Mouse (Mus musculus): ENCODE measurements at regions not wholly inside any gene's neighbourhood (a gene's known extent, or its start where the extent isn't known, plus 50 kb on each side); places are given as distances from the start of the nearest gene placed in this dataset.
A peak's percentile ranks its signal among the peaks of the same experiment; 100 is the strongest.

DNA sequence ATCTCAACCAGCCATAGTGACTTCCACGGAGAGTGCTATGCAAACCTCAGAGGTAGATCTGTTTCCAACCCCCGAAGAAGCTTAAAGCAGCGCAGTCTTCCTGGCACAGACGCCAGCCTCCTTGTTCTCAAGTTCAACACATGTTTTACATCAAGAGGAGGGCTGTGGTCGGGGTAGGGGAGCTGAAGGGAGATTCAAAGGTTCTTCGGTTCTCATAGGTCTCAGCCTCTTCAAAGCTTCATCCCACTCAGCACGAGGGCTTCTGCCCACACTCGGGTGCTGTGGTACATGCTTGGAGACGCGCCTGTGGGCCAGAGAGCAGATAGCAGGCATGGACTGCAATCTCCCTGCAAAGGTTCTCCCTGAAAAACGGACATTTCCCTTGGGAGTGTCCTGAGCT lies 219.7 kb downstream of the Bcl2l11 start:
- Histone ChIP-seq H3K9me3 (replicated peaks; ENCODE audit: control insufficient read depth, low read length) (no peaks in the 10 kb centered on the region), H3K4me2 (ENCODE audit: low read depth, low read length) (no peak overlapping the region), H3K36me3 (ENCODE audit: control insufficient read depth, insufficient read depth) (no peaks in the 10 kb centered on the region), H3K4me1 (ENCODE audit: control insufficient read depth, low read depth, low read length) (no peaks in the 10 kb centered on the region), H3K27me3 (ENCODE audit: control insufficient read depth, insufficient read depth, low read depth, low read length) (no peaks in the 10 kb centered on the region), H3K4me3 (ENCODE audit: low read depth, low read length) (no peak overlapping the region), H3K9ac (ENCODE audit: low read depth, low read length) (no peak overlapping the region), H3K27ac (ENCODE audit: low read length) (no peak overlapping the region)
- WGBS (ENCODE audit: insufficient replicate concordance) = 54% methylated on average over 11 of the region's 11 CpGs
- no peak for ATAC-seq (ENCODE audit: low read depth)

DNA sequence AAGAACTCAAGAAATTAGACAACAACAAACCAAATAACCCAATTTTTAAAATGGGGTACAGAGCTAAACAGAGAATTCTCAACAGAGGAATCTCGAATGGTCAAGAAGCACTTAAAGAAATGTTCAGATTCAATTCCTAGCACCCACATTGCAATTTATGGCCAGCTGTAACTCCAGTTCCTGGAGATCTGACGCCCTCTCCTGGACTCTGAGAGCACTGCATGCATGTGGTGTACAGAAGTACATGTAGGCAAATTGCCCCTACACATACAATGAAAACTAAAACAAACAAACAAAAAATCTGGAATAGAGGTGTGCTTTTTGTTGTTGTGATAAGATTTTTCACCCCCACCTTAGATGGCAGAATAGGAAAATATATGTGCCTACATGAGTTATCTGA lies 222.7 kb downstream of the Bcl2l11 start:
- no peak for ATAC-seq (ENCODE audit: low read depth)
- 47% methylated on average over 2 of the region's 2 CpGs for WGBS (ENCODE audit: insufficient replicate concordance)
- H3K27ac ChIP-seq (ENCODE audit: low read length) = no peak overlapping the region

DNA sequence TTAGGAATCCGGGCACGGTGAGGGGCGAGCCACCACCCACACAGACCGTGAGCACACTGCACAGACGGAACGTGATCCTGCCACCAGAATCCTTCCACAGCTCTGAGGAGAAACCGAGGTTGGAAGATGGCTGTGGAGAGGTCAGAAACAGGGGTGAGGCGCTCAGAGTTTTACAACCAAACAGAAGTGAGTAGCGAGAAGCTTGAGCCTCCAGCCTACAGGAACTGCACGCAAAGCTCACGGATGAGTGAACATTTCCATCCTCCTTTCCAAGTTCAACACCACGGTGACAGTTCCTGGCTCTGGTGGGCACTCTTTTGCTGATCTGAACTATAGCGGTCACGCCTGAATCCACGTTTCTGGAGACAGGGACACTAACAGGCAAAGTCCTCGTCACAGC lies 225.6 kb downstream of the Bcl2l11 start:
- no peak overlapping the region for H3K4me3 ChIP-seq (ENCODE audit: low read depth, low read length)
- H3K27me3 ChIP-seq (ENCODE audit: control insufficient read depth, insufficient read depth, low read depth, low read length) = no peaks in the 10 kb centered on the region
- no peaks in the 10 kb centered on the region for H3K4me1 ChIP-seq (ENCODE audit: control insufficient read depth, low read depth, low read length)
- ATAC-seq (ENCODE audit: low read depth) = no peak
- WGBS (ENCODE audit: insufficient replicate concordance) = 68% methylated on average over 16 of the region's 16 CpGs
- H3K4me2 ChIP-seq (ENCODE audit: low read depth, low read length) = no peak overlapping the region
- H3K36me3 ChIP-seq (ENCODE audit: control insufficient read depth, insufficient read depth) = no peaks in the 10 kb centered on the region
- no peaks in the 10 kb centered on the region for H3K9me3 ChIP-seq (replicated peaks; ENCODE audit: control insufficient read depth, low read length)
- H3K27ac ChIP-seq (ENCODE audit: low read length) = no peak overlapping the region
- H3K9ac ChIP-seq (ENCODE audit: low read depth, low read length) = no peak overlapping the region

More for the DNA sequence above, 222.7 kb downstream of the Bcl2l11 start:
- H3K4me3 ChIP-seq (ENCODE audit: low read depth, low read length) = no peak overlapping the region
- H3K36me3 ChIP-seq (ENCODE audit: control insufficient read depth, insufficient read depth) = no peaks in the 10 kb centered on the region
- H3K9ac ChIP-seq (ENCODE audit: low read depth, low read length) = no peak overlapping the region
- no peaks in the 10 kb centered on the region for H3K9me3 ChIP-seq (replicated peaks; ENCODE audit: control insufficient read depth, low read length)
- no peaks in the 10 kb centered on the region for H3K4me1 ChIP-seq (ENCODE audit: control insufficient read depth, low read depth, low read length)
- no peaks in the 10 kb centered on the region for H3K27me3 ChIP-seq (ENCODE audit: control insufficient read depth, insufficient read depth, low read depth, low read length)
- H3K4me2 ChIP-seq (ENCODE audit: low read depth, low read length) = no peak overlapping the region

DNA sequence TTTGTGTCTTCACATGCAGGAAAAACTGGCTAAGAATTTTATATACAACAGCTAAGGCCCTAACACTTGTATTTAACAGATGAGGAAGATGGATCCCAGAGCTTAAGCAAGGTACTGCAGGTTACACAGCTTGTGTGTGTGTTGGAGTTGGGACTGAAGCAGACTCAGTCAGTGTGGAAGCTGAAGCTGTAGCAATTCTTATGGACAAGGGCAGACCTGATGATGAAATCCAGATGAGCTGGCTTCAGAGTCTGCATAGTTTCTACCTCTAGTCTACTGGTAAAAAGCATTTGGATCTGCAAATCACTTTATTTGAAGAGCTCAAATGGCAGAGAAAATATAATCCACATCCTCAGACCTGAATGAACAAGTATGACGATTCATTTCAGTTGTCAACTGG lies 226.7 kb downstream of the Bcl2l11 start:
- H3K9me3 ChIP-seq (replicated peaks; ENCODE audit: control insufficient read depth, low read length) = no peaks in the 10 kb centered on the region
- no peak for ATAC-seq (ENCODE audit: low read depth)
- no peaks in the 10 kb centered on the region for H3K27me3 ChIP-seq (ENCODE audit: control insufficient read depth, insufficient read depth, low read depth, low read length)
- H3K9ac ChIP-seq (ENCODE audit: low read depth, low read length) = no peak overlapping the region
- H3K27ac ChIP-seq (ENCODE audit: low read length) = no peak overlapping the region
- H3K36me3 ChIP-seq (ENCODE audit: control insufficient read depth, insufficient read depth) = no peaks in the 10 kb centered on the region
- 64% methylated on average over 1 of the region's 1 CpGs for WGBS (ENCODE audit: insufficient replicate concordance)
- no peak overlapping the region for H3K4me3 ChIP-seq (ENCODE audit: low read depth, low read length)
- H3K4me1 ChIP-seq (ENCODE audit: control insufficient read depth, low read depth, low read length) = no peaks in the 10 kb centered on the region
- H3K4me2 ChIP-seq (ENCODE audit: low read depth, low read length) = no peak overlapping the region

DNA sequence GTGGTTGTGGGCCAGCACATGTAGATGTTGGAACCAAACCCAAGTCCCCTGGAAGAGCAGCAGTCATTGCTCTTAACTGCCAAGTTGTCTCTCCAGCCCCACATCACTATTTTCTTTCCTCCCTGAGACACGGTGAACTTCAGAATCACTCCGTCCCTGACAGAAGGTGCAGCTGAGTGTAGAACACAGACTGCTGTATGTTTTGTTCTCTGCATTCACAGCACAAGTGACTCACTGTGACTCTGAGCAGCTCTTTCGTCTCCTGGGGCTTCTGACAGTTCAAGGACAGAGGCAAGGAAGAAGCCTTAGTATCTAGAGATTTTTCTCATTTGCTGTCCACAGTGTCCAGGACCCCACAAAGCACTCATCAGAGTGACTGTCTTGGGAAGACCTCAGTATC lies 227.6 kb downstream of the Bcl2l11 start:
- H3K27ac ChIP-seq (ENCODE audit: low read length) = no peak overlapping the region
- no peak for ATAC-seq (ENCODE audit: low read depth)
- H3K36me3 ChIP-seq (ENCODE audit: control insufficient read depth, insufficient read depth) = no peaks in the 10 kb centered on the region
- H3K4me1 ChIP-seq (ENCODE audit: control insufficient read depth, low read depth, low read length) = no peaks in the 10 kb centered on the region
- H3K9me3 ChIP-seq (replicated peaks; ENCODE audit: control insufficient read depth, low read length) = no peaks in the 10 kb centered on the region
- 58% methylated on average over 3 of the region's 3 CpGs for WGBS (ENCODE audit: insufficient replicate concordance)
- no peak overlapping the region for H3K9ac ChIP-seq (ENCODE audit: low read depth, low read length)
- no peaks in the 10 kb centered on the region for H3K27me3 ChIP-seq (ENCODE audit: control insufficient read depth, insufficient read depth, low read depth, low read length)
- H3K4me2 ChIP-seq (ENCODE audit: low read depth, low read length) = no peak overlapping the region
- H3K4me3 ChIP-seq (ENCODE audit: low read depth, low read length) = no peak overlapping the region

DNA sequence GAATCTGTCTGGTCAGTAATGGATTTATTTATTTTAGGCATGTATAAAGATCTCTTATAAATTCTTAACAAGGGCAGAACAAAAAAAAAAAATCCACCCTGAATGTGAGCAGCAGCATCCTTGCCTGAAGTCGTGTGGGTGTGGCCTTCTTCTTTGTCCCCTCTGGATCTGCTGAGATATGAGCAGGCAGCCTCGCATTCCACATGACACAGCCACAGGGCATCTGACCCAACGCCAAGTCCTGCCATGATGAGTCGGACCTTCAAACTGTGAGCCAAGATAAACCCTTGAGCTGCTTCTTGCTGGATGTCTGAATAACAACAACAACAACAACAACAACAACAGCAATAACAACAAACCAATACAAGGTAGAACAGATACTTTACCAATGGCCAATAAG lies 230.5 kb downstream of the Bcl2l11 start:
- 61% methylated on average over 4 of the region's 4 CpGs for WGBS (ENCODE audit: insufficient replicate concordance)
- Histone ChIP-seq H3K36me3 (ENCODE audit: control insufficient read depth, insufficient read depth) (no peaks in the 10 kb centered on the region), H3K9me3 (replicated peaks; ENCODE audit: control insufficient read depth, low read length) (no peaks in the 10 kb centered on the region), H3K27ac (ENCODE audit: low read length) (no peak overlapping the region), H3K27me3 (ENCODE audit: control insufficient read depth, insufficient read depth, low read depth, low read length) (no peaks in the 10 kb centered on the region), H3K9ac (ENCODE audit: low read depth, low read length) (no peak overlapping the region), H3K4me3 (ENCODE audit: low read depth, low read length) (no peak overlapping the region), H3K4me1 (ENCODE audit: control insufficient read depth, low read depth, low read length) (no peaks in the 10 kb centered on the region), H3K4me2 (ENCODE audit: low read depth, low read length) (no peak overlapping the region)
- no peak for ATAC-seq (ENCODE audit: low read depth)

DNA sequence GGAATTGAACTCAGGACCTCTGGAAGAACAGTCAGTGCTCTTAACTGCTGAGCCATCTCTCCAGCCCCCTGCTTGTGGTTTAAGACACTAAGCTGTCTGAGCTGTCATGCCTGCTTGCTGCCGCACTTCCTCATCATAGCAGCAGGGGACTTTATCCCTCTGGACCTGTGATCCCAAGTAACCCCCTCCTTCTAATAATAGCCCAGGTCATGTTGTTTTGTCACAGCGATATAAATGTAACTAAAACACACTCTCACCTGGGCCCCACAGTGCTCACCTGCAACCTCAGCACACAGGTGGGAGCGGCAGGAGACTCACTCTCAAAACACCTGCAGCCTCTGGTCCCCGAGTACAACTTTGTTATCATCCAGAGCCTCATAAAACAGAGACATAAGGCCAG lies 231.9 kb upstream of the Spdye4c start:
- Histone ChIP-seq H3K4me2 (ENCODE audit: low read depth, low read length) (no peak overlapping the region), H3K4me1 (ENCODE audit: control insufficient read depth, low read depth, low read length) (no peaks in the 10 kb centered on the region; the same call in 1 of the 2 replicates), H3K27ac (ENCODE audit: low read length) (no peak overlapping the region), H3K4me3 (ENCODE audit: low read depth, low read length) (no peak overlapping the region), H3K9me3 (replicated peaks; ENCODE audit: control insufficient read depth, low read length) (no peaks in the 10 kb centered on the region), H3K36me3 (ENCODE audit: control insufficient read depth, insufficient read depth) (no peaks in the 10 kb centered on the region), H3K27me3 (ENCODE audit: control insufficient read depth, insufficient read depth, low read depth, low read length) (no peaks in the 10 kb centered on the region), H3K9ac (ENCODE audit: low read depth, low read length) (no peak overlapping the region)
- ATAC-seq (ENCODE audit: low read depth) = no peak
- 51% methylated on average over 4 of the region's 4 CpGs for WGBS (ENCODE audit: insufficient replicate concordance)

DNA sequence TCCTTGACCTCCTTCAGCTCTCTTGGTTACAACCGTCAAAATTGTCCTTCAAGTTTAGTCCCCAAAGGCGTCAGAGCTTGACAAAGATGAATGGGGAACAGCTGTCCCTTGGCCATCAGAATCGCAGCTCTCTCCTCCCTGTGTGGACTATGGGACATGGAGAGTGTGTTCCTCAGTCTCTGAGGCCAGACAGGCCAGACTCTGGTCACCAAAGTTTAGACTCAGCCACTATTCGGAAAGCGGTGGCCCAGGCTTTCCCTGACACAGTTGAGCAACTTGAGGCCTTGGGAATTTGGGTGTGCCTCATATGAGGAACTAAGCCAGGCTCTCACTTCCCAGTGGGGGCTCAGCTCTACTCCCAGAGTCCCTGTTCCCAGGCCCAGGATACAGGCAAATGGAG lies 230.5 kb upstream of the Spdye4c start:
- Histone ChIP-seq H3K9me3 (replicated peaks; ENCODE audit: control insufficient read depth, low read length) (no peaks in the 10 kb centered on the region), H3K4me3 (ENCODE audit: low read depth, low read length) (no peak overlapping the region), H3K36me3 (ENCODE audit: control insufficient read depth, insufficient read depth) (no peaks in the 10 kb centered on the region), H3K27ac (ENCODE audit: low read length) (no peak overlapping the region), H3K4me1 (ENCODE audit: control insufficient read depth, low read depth, low read length) (peaks cover 3% of the 10 kb centered on the region; the same call in 1 of the 2 replicates), H3K27me3 (ENCODE audit: control insufficient read depth, insufficient read depth, low read depth, low read length) (no peaks in the 10 kb centered on the region), H3K4me2 (ENCODE audit: low read depth, low read length) (no peak overlapping the region), H3K9ac (ENCODE audit: low read depth, low read length) (no peak overlapping the region)
- 59% methylated on average over 5 of the region's 5 CpGs for WGBS (ENCODE audit: insufficient replicate concordance)
- ATAC-seq (ENCODE audit: low read depth) = no peak

DNA sequence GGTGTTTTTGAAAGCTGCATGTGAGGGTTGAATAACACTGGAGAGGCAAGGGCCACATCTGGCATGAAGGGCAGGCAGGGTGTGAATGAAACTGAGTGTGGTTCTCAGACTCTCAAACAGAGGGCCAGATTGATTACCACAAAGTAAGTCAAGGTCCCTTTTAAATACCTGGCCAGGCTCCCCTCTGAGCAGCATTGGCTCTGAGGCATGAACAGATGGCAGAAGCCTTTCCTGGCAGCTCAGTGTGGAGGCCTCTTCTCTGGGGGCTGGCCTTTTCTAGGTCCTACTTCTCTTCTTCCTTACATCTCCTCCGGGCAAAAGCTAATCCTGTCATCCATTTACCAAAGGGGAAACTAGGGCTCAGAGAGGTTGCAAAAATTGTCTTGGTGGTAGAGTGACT lies 229.6 kb upstream of the Spdye4c start:
- 40% methylated on average over 1 of the region's 1 CpGs for WGBS (ENCODE audit: insufficient replicate concordance)
- H3K4me2 ChIP-seq (ENCODE audit: low read depth, low read length) = no peak overlapping the region

DNA sequence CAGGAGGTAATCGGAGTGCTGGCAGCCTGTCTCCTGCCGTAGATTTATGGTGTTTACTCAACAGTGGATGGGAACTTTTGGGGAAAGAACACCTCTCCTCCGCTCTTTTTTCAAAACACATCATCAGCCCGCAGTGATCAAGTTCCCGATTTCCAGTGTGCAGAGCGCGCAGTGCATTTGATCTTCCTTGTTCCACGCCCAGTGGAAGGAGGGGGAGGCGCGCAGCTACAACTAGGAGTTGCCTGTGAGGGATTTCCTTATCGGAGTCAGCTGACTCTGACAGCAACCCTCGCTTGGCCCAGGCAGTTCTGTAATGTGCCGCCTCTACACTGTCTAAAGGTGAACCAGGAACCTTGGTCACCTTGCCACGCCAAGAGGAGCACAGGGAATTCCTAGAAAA lies 226.8 kb upstream of the Spdye4c start:
- Histone ChIP-seq H3K9me3 (replicated peaks; ENCODE audit: control insufficient read depth, low read length) (no peaks in the 10 kb centered on the region), H3K27me3 (ENCODE audit: control insufficient read depth, insufficient read depth, low read depth, low read length) (no peaks in the 10 kb centered on the region), H3K4me1 (ENCODE audit: control insufficient read depth, low read depth, low read length) (peaks cover 3% of the 10 kb centered on the region; the same call in 1 of the 2 replicates), H3K4me2 (ENCODE audit: low read depth, low read length) (peak overlapping the region; percentile 17), H3K36me3 (ENCODE audit: control insufficient read depth, insufficient read depth) (no peaks in the 10 kb centered on the region), H3K4me3 (ENCODE audit: low read depth, low read length) (no peak overlapping the region), H3K9ac (ENCODE audit: low read depth, low read length) (no peak overlapping the region), H3K27ac (ENCODE audit: low read length) (no peak overlapping the region)
- 22% methylated on average over 14 of the region's 14 CpGs for WGBS (ENCODE audit: insufficient replicate concordance)
- ATAC-seq (ENCODE audit: low read depth) = peak; percentile 71

More for the DNA sequence above, 229.6 kb upstream of the Spdye4c start:
- H3K9me3 ChIP-seq (replicated peaks; ENCODE audit: control insufficient read depth, low read length) = no peaks in the 10 kb centered on the region
- H3K27me3 ChIP-seq (ENCODE audit: control insufficient read depth, insufficient read depth, low read depth, low read length) = no peaks in the 10 kb centered on the region
- H3K9ac ChIP-seq (ENCODE audit: low read depth, low read length) = no peak overlapping the region
- peaks cover 3% of the 10 kb centered on the region; the same call in 1 of the 2 replicates for H3K4me1 ChIP-seq (ENCODE audit: control insufficient read depth, low read depth, low read length)
- H3K36me3 ChIP-seq (ENCODE audit: control insufficient read depth, insufficient read depth) = no peaks in the 10 kb centered on the region
- H3K4me3 ChIP-seq (ENCODE audit: low read depth, low read length) = no peak overlapping the region
- no peak overlapping the region for H3K27ac ChIP-seq (ENCODE audit: low read length)
- no peak for ATAC-seq (ENCODE audit: low read depth)

All from liver, embryonic 16.5 days (tissue).